Mouse (Mus musculus): ENCODE results near the gene Hes3. TPM values are rescaled to one million over a fixed set of nuclear protein-coding genes. Genes with fewer than 3 reads are reported as not detected.

Gene Hes3
- not detected in 2 replicates for polyA plus RNA-seq (2011; ENCODE audit: insufficient read depth, insufficient read length, low read depth, missing spikeins)

- Histone ChIP-seq H3K4me3 (ENCODE audit: low read depth, low read length) (peak within 1 kb of the TSS; percentile 18; the same call in 1 of the 2 replicates), H3K36me3 (ENCODE audit: control insufficient read depth, insufficient read depth, low read length, poor library complexity, severe bottlenecking) (no peaks in the 10 kb centered on the region), H3K9me3 (replicated peaks; ENCODE audit: control insufficient read depth, insufficient read depth, low read length, poor library complexity, severe bottlenecking) (no peaks in the 10 kb centered on the region), H3K4me1 (ENCODE audit: control insufficient read depth, insufficient read depth, low read length) (peaks cover 12% of the 10 kb centered on the region), H3K27me3 (ENCODE audit: control insufficient read depth, insufficient read depth, low read length, poor library complexity, severe bottlenecking) (no peaks in the 10 kb centered on the region), H3K9ac (ENCODE audit: low read depth, poor library complexity, severe bottlenecking) (peak within 1 kb of the TSS; percentile 55), H3K27ac (ENCODE audit: insufficient read depth, low read length) (no peak within 1 kb of the TSS)
- TF ChIP-seq CTCF (IDR thresholded peaks at IDR 0.05; ENCODE audit: low read depth, low read length): no peak
- TF ChIP-seq EP300 (IDR thresholded peaks at IDR 0.05; ENCODE audit: insufficient read depth, low read depth, low read length): no peak
- no peak for TF ChIP-seq POLR2A (IDR thresholded peaks at IDR 0.05; ENCODE audit: insufficient read depth, low read length)
These were observed at the start of gene Hes3 for GRCm38 (mm10) chr4:152291562-152291961. Hes3 (minus strand) TSS chr4:152291662.

GRCm38 (mm10) chr4:152340584-152341284 is 49.3 kb upstream of the Hes3 start:
- H3K27ac ChIP-seq (ENCODE audit: insufficient read depth, low read length): peak overlapping the region; percentile 46
- H3K4me1 ChIP-seq (ENCODE audit: control insufficient read depth, insufficient read depth, low read length): peaks cover 19% of the 10 kb centered on the region
- H3K9ac ChIP-seq (ENCODE audit: low read depth, poor library complexity, severe bottlenecking): no peak overlapping the region
- H3K36me3 ChIP-seq (ENCODE audit: control insufficient read depth, insufficient read depth, low read length, poor library complexity, severe bottlenecking): no peaks in the 10 kb centered on the region
- H3K4me3 ChIP-seq (ENCODE audit: low read depth, low read length): peak overlapping the region; percentile 37
- 0 out of 2 replicates have a peak, but pooled peaks have one; percentile 19 for TF ChIP-seq EP300 (IDR thresholded peaks at IDR 0.05; ENCODE audit: insufficient read depth, low read depth, low read length)
- TF ChIP-seq CTCF (IDR thresholded peaks at IDR 0.05; ENCODE audit: low read depth, low read length): no peak
- TF ChIP-seq POLR2A (IDR thresholded peaks at IDR 0.05; ENCODE audit: insufficient read depth, low read length): peak; percentile 48
- H3K27me3 ChIP-seq (ENCODE audit: control insufficient read depth, insufficient read depth, low read length, poor library complexity, severe bottlenecking): peaks cover 7% of the 10 kb centered on the region
- H3K9me3 ChIP-seq (replicated peaks; ENCODE audit: control insufficient read depth, insufficient read depth, low read length, poor library complexity, severe bottlenecking): no peaks in the 10 kb centered on the region

DNA sequence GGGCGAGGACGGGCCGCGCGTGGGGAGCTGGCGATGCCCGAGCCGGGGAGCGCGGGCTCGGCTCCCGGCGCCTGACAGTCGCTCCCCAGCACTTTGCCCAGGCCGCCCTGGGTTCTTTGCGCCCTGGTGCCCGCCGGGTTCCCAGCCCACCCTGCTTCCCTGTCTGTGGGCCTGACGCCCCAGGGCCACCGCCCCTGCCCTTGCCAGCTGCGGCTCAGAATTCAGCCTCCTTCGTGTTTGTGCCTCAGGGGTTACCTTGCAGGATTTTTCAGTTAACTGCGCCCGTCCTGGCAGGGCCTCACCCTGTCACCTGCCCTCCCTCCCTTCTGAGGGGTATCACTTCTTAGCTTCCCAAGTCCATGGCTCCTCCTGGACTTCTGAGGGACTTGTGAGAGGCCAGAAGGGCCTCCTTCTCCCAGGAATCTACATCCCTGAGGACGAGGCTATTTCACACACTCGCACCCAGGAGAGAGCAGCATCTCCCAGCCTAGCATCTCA is 47.9 kb upstream of the Hes3 start:
- Histone ChIP-seq H3K4me3 (ENCODE audit: low read depth, low read length) (peak overlapping the region; percentile 43), H3K9ac (ENCODE audit: low read depth, poor library complexity, severe bottlenecking) (peak overlapping the region; percentile 74), H3K4me1 (ENCODE audit: control insufficient read depth, insufficient read depth, low read length) (peaks cover 14% of the 10 kb centered on the region), H3K36me3 (ENCODE audit: control insufficient read depth, insufficient read depth, low read length, poor library complexity, severe bottlenecking) (no peaks in the 10 kb centered on the region), H3K27ac (ENCODE audit: insufficient read depth, low read length) (no peak overlapping the region), H3K9me3 (replicated peaks; ENCODE audit: control insufficient read depth, insufficient read depth, low read length, poor library complexity, severe bottlenecking) (no peaks in the 10 kb centered on the region), H3K27me3 (ENCODE audit: control insufficient read depth, insufficient read depth, low read length, poor library complexity, severe bottlenecking) (peaks cover 7% of the 10 kb centered on the region)
- no peak for TF ChIP-seq EP300 (IDR thresholded peaks at IDR 0.05; ENCODE audit: insufficient read depth, low read depth, low read length)
- no peak for TF ChIP-seq POLR2A (IDR thresholded peaks at IDR 0.05; ENCODE audit: insufficient read depth, low read length)
- TF ChIP-seq CTCF (IDR thresholded peaks at IDR 0.05; ENCODE audit: low read depth, low read length): no peak

- Histone ChIP-seq H3K4me1 (ENCODE audit: control insufficient read depth, insufficient read depth, low read length) (peaks cover 11% of the 10 kb centered on the region), H3K36me3 (ENCODE audit: control insufficient read depth, insufficient read depth, low read length, poor library complexity, severe bottlenecking) (peaks cover 6% of the 10 kb centered on the region; the same call in 1 of the 2 replicates), H3K9me3 (replicated peaks; ENCODE audit: control insufficient read depth, insufficient read depth, low read length, poor library complexity, severe bottlenecking) (no peaks in the 10 kb centered on the region), H3K4me3 (ENCODE audit: low read depth, low read length) (peak within 1 kb of the TSS; percentile 43), H3K27me3 (ENCODE audit: control insufficient read depth, insufficient read depth, low read length, poor library complexity, severe bottlenecking) (peaks cover 7% of the 10 kb centered on the region), H3K9ac (ENCODE audit: low read depth, poor library complexity, severe bottlenecking) (peak within 1 kb of the TSS; percentile 74), H3K27ac (ENCODE audit: insufficient read depth, low read length) (no peak within 1 kb of the TSS)
- TF ChIP-seq EP300 (IDR thresholded peaks at IDR 0.05; ENCODE audit: insufficient read depth, low read depth, low read length) (no peak), CTCF (IDR thresholded peaks at IDR 0.05; ENCODE audit: low read depth, low read length) (no peak), POLR2A (IDR thresholded peaks at IDR 0.05; ENCODE audit: insufficient read depth, low read length) (no peak)
These were observed 47.2 kb upstream of the Hes3 start, which contains the start of gene Chd5 for GRCm38 (mm10) chr4:152338419-152339292. Chd5 (plus strand) TSS chr4:152338651.

DNA sequence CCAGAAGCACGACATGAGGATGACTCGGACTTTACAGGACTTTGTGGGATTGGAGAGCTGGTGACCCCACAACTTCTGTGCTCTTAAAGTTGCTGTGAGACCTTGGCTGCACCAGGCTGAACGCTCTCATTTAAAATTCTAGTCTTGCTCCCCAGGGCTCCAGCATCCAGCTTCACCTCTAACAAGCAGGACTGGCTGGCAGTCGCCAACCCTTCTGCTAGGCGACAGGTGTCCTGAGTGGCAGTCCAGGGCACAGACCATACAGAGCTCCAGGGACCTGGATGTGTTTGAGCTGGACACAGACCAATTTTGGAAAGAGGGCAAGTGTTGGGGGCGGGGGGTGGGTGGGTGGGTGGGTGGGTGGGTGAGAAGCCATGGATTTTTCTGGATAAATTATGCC is 46.3 kb upstream of the Hes3 start:
- Histone ChIP-seq H3K27me3 (ENCODE audit: control insufficient read depth, insufficient read depth, low read length, poor library complexity, severe bottlenecking) (peaks cover 7% of the 10 kb centered on the region), H3K4me1 (ENCODE audit: control insufficient read depth, insufficient read depth, low read length) (peaks cover 11% of the 10 kb centered on the region), H3K9ac (ENCODE audit: low read depth, poor library complexity, severe bottlenecking) (no peak overlapping the region), H3K36me3 (ENCODE audit: control insufficient read depth, insufficient read depth, low read length, poor library complexity, severe bottlenecking) (peaks cover 13% of the 10 kb centered on the region; the same call in 1 of the 2 replicates), H3K4me3 (ENCODE audit: low read depth, low read length) (no peak overlapping the region), H3K9me3 (replicated peaks; ENCODE audit: control insufficient read depth, insufficient read depth, low read length, poor library complexity, severe bottlenecking) (no peaks in the 10 kb centered on the region), H3K27ac (ENCODE audit: insufficient read depth, low read length) (no peak overlapping the region)
- TF ChIP-seq CTCF (IDR thresholded peaks at IDR 0.05; ENCODE audit: low read depth, low read length) (no peak), EP300 (IDR thresholded peaks at IDR 0.05; ENCODE audit: insufficient read depth, low read depth, low read length) (no peak), POLR2A (IDR thresholded peaks at IDR 0.05; ENCODE audit: insufficient read depth, low read length) (no peak)
